Mouse (Mus musculus) adrenal gland, postnatal 14 days (tissue): Measurements from ENCODE around the gene Gnb5. TPM values are rescaled to one million over a fixed set of nuclear protein-coding genes. Genes with fewer than 3 reads are reported as not detected.
"Not testable (repeated sequence)": the region's sequence is repeated elsewhere in the genome, so short reads cannot be mapped to it uniquely, and the experiment has no call there.

ENCODE experiments used
- DNase-seq: peaks from one replicate; pipeline ENCODE4 v3.0.0; 2021; ENCODE audit warnings: mixed read lengths
- total RNA-seq: library from RNA; stranded (reverse); gene quantifications from 2 replicates; pipeline ENCODE4 v1.2.3, GENCODE M21; 2021

The Gnb5 gene
- total RNA-seq, 1 experiment from 2014 or later, result 32.6 TPM

- peak; percentile 91 for DNase-seq
Measured at GRCm38 (mm10) chr9:75361699-75362098, 55.6 kb downstream of the Gnb5 start.

GRCm38 (mm10) chr9:75362201-75362600 lies 56.1 kb downstream of the Gnb5 start:
- no peak for DNase-seq

GRCm38 (mm10) chr9:75363001-75363400 lies 56.9 kb downstream of the Gnb5 start:
- DNase-seq, result peak; percentile 41

GRCm38 (mm10) chr9:75363702-75364101 lies 57.6 kb downstream of the Gnb5 start:
- DNase-seq, result not testable (repeated sequence)

- DNase-seq, result no peak
Measured at GRCm38 (mm10) chr9:75365195-75365594, 59.1 kb downstream of the Gnb5 start.

GRCm38 (mm10) chr9:75366191-75366590 lies 60.1 kb downstream of the Gnb5 start:
- peak; percentile 57 for DNase-seq

GRCm38 (mm10) chr9:75368779-75369178 lies 62.7 kb downstream of the Gnb5 start:
- no peak for DNase-seq

GRCm38 (mm10) chr9:75375606-75376005 lies 69.5 kb downstream of the Gnb5 start:
- DNase-seq, result peak; percentile 32

- no peak for DNase-seq
Measured at GRCm38 (mm10) chr9:75376428-75376827, 70.3 kb downstream of the Gnb5 start.

GRCm38 (mm10) chr9:75378774-75379173 lies 72.7 kb downstream of the Gnb5 start:
- DNase-seq, result no peak

- no peak for DNase-seq
Measured at GRCm38 (mm10) chr9:75382825-75383224, 76.7 kb downstream of the Gnb5 start.

GRCm38 (mm10) chr9:75383785-75384184 lies 77.7 kb downstream of the Gnb5 start:
- DNase-seq, result no peak

GRCm38 (mm10) chr9:75384337-75384962 lies 78.4 kb downstream of the Gnb5 start:
- no peak for DNase-seq

- DNase-seq, result peak; percentile 44
Measured at GRCm38 (mm10) chr9:75385218-75385974, 79.3 kb downstream of the Gnb5 start.

GRCm38 (mm10) chr9:75393251-75393650 lies 87.2 kb downstream of the Gnb5 start:
- no peak for DNase-seq

Other genes with a start within 250 kb of the Gnb5 start
- gene Myo5a, start 235.3 kb upstream of the Gnb5 start, total RNA-seq, result 36.4 and 42.2 TPM in 2 replicates
- gene Myo5c, start 74.3 kb upstream of the Gnb5 start, total RNA-seq, result 7.0 and 7.3 TPM in 2 replicates
- gene Bcl2l10, start 41.5 kb downstream of the Gnb5 start, total RNA-seq, result not detected in 2 replicates
- gene Mapk6, start 103.7 kb downstream of the Gnb5 start, total RNA-seq, result 35.0 and 38.0 TPM in 2 replicates
- 32.0 and 37.1 TPM in 2 replicates for gene Leo1, start 135.2 kb downstream of the Gnb5 start, total RNA-seq